Mouse (Mus musculus) CD4-positive, CD25-positive, alpha-beta regulatory T cell, adult 4 months (primary cell): ENCODE results near the gene Gm10234. TPM values are rescaled to one million over a fixed set of nuclear protein-coding genes. Genes with fewer than 3 reads are reported as not detected.

ENCODE experiments used
- ATAC-seq: one replicate; pipeline ENCODE4 v1.8.0; 2017
- polyA plus RNA-seq, 2 experiments: library from polyadenylated mRNA; unstranded; fragments of 100-300 nt; shearing (Covaris generic); gene quantifications; one replicate each; pipeline ENCODE4 v1.2.1; 2017

Gm10234 gene
- polyA plus RNA-seq: not detected

- ATAC-seq: no peak
These were observed at the start of gene Gm10234 for GRCm38 (mm10) chr6:95321812-95322211. Gene Gm10234, plus strand, starts transcription at chr6:95322112.

GRCm38 (mm10) chr6:95277633-95278032, 44.3 kb upstream of the Gm10234 start:
- no peak for ATAC-seq

- no peak for ATAC-seq
These were observed 25.9 kb upstream of the Gm10234 start for GRCm38 (mm10) chr6:95296025-95296424.

- ATAC-seq: no peak
These were observed 23.5 kb upstream of the Gm10234 start for GRCm38 (mm10) chr6:95298387-95298786.

GRCm38 (mm10) chr6:95300658-95301057, 21.3 kb upstream of the Gm10234 start:
- no peak for ATAC-seq

GRCm38 (mm10) chr6:95331191-95331590, 9.3 kb downstream of the Gm10234 start:
- no peak for ATAC-seq

GRCm38 (mm10) chr6:95334781-95335180, 12.9 kb downstream of the Gm10234 start:
- no peak for ATAC-seq

GRCm38 (mm10) chr6:95349378-95349777, 27.5 kb downstream of the Gm10234 start:
- ATAC-seq: no peak

- ATAC-seq: no peak
These were observed 31.1 kb downstream of the Gm10234 start for GRCm38 (mm10) chr6:95353043-95353442.

- ATAC-seq: no peak
These were observed 32.0 kb downstream of the Gm10234 start for GRCm38 (mm10) chr6:95353886-95354285.

- ATAC-seq: no peak
These were observed 38.2 kb downstream of the Gm10234 start for GRCm38 (mm10) chr6:95360084-95360483.

GRCm38 (mm10) chr6:95362707-95363106, 40.8 kb downstream of the Gm10234 start:
- ATAC-seq: no peak

GRCm38 (mm10) chr6:95371811-95372210, 49.9 kb downstream of the Gm10234 start:
- ATAC-seq: no peak

Other genes with a start within 250 kb of the Gm10234 start
- gene Kbtbd8, start 204.9 kb upstream of the Gm10234 start, polyA plus RNA-seq: 1 to 10 TPM; 3.6 to 4.0 TPM